Mouse (Mus musculus): ENCODE results near the gene Ints3. TPM values are rescaled to one million over a fixed set of nuclear protein-coding genes. Genes with fewer than 3 reads are reported as not detected.

Ints3 gene
- polyA plus RNA-seq, 1 experiment from 2014 or later: 35.2 TPM

GRCm38 (mm10) chr3:90465081-90465685 lies 31.8 kb upstream of the Ints3 start:
- Histone ChIP-seq H3K4me2 (peak overlapping the region; percentile 83), H3K9me3 (ENCODE audit: control insufficient read depth, low read length) (no peaks in the 10 kb centered on the region), H3K4me1 (replicated peaks; ENCODE audit: control insufficient read depth, insufficient read depth, low read length) (peaks cover 7% of the 10 kb centered on the region), H3K36me3 (ENCODE audit: control insufficient read depth, insufficient read depth, low read length) (no peaks in the 10 kb centered on the region), H3K27me3 (replicated peaks; ENCODE audit: control insufficient read depth, insufficient read depth, low read length) (peaks cover 46% of the 10 kb centered on the region), H3K27ac (ENCODE audit: low read depth, low read length) (no peak overlapping the region), H3K9ac (ENCODE audit: low read depth, low read length) (peak overlapping the region; percentile 41), H3K4me3 (ENCODE audit: low read depth, low read length) (peak overlapping the region; percentile 52)
- DNase-seq (ENCODE audit: low spot score): peak; percentile 60
- 2% methylated on average over 75 of the region's 75 CpGs for WGBS
- ATAC-seq (replicated peaks; ENCODE audit: low FRiP score): 0 out of 2 replicates have a peak, but pooled peaks have one; percentile 30

- peaks cover 7% of the 10 kb centered on the region for H3K4me1 ChIP-seq (replicated peaks; ENCODE audit: control insufficient read depth, insufficient read depth, low read length)
- WGBS: 18% methylated on average over 37 of the region's 37 CpGs
- H3K36me3 ChIP-seq (ENCODE audit: control insufficient read depth, insufficient read depth, low read length): no peaks in the 10 kb centered on the region
- peak overlapping the region; percentile 52 for H3K4me3 ChIP-seq (ENCODE audit: low read depth, low read length)
- no peaks in the 10 kb centered on the region for H3K9me3 ChIP-seq (ENCODE audit: control insufficient read depth, low read length)
- ATAC-seq (replicated peaks; ENCODE audit: low FRiP score) (no peak), DNase-seq (ENCODE audit: low spot score) (no peak)
- no peak overlapping the region for H3K9ac ChIP-seq (ENCODE audit: low read depth, low read length)
- peaks cover 46% of the 10 kb centered on the region for H3K27me3 ChIP-seq (replicated peaks; ENCODE audit: control insufficient read depth, insufficient read depth, low read length)
- no peak overlapping the region for H3K27ac ChIP-seq (ENCODE audit: low read depth, low read length)
- peak overlapping the region; percentile 83 for H3K4me2 ChIP-seq
Observed at GRCm38 (mm10) chr3:90464552-90465080, 31.2 kb upstream of the Ints3 start.

GRCm38 (mm10) chr3:90462579-90462978 lies 29.2 kb upstream of the Ints3 start:
- H3K27ac ChIP-seq (ENCODE audit: low read depth, low read length): no peak overlapping the region
- no peak overlapping the region for H3K4me3 ChIP-seq (ENCODE audit: low read depth, low read length)
- no peak for ATAC-seq (replicated peaks; ENCODE audit: low FRiP score)
- 30% methylated on average over 7 of the region's 7 CpGs for WGBS
- no peaks in the 10 kb centered on the region for H3K36me3 ChIP-seq (ENCODE audit: control insufficient read depth, insufficient read depth, low read length)
- H3K4me2 ChIP-seq: peak overlapping the region; percentile 27
- peaks cover 7% of the 10 kb centered on the region for H3K4me1 ChIP-seq (replicated peaks; ENCODE audit: control insufficient read depth, insufficient read depth, low read length)
- H3K9ac ChIP-seq (ENCODE audit: low read depth, low read length): no peak overlapping the region
- DNase-seq (ENCODE audit: low spot score): no peak
- peaks cover 46% of the 10 kb centered on the region for H3K27me3 ChIP-seq (replicated peaks; ENCODE audit: control insufficient read depth, insufficient read depth, low read length)
- no peaks in the 10 kb centered on the region for H3K9me3 ChIP-seq (ENCODE audit: control insufficient read depth, low read length)

- peaks cover 46% of the 10 kb centered on the region for H3K27me3 ChIP-seq (replicated peaks; ENCODE audit: control insufficient read depth, insufficient read depth, low read length)
- H3K9me3 ChIP-seq (ENCODE audit: control insufficient read depth, low read length): no peaks in the 10 kb centered on the region
- no peak overlapping the region for H3K4me2 ChIP-seq
- no peak overlapping the region for H3K27ac ChIP-seq (ENCODE audit: low read depth, low read length)
- H3K4me1 ChIP-seq (replicated peaks; ENCODE audit: control insufficient read depth, insufficient read depth, low read length): peaks cover 7% of the 10 kb centered on the region
- DNase-seq (ENCODE audit: low spot score) (no peak), ATAC-seq (replicated peaks; ENCODE audit: low FRiP score) (no peak)
- WGBS: 81% methylated on average over 3 of the region's 3 CpGs
- H3K36me3 ChIP-seq (ENCODE audit: control insufficient read depth, insufficient read depth, low read length): no peaks in the 10 kb centered on the region
- H3K9ac ChIP-seq (ENCODE audit: low read depth, low read length): no peak overlapping the region
- H3K4me3 ChIP-seq (ENCODE audit: low read depth, low read length): no peak overlapping the region
Observed at GRCm38 (mm10) chr3:90461935-90462334, 28.5 kb upstream of the Ints3 start.

- no peaks in the 10 kb centered on the region for H3K36me3 ChIP-seq (ENCODE audit: control insufficient read depth, insufficient read depth, low read length)
- no peaks in the 10 kb centered on the region for H3K9me3 ChIP-seq (ENCODE audit: control insufficient read depth, low read length)
- no peak overlapping the region for H3K4me3 ChIP-seq (ENCODE audit: low read depth, low read length)
- H3K4me1 ChIP-seq (replicated peaks; ENCODE audit: control insufficient read depth, insufficient read depth, low read length): peaks cover 6% of the 10 kb centered on the region; the same call in 1 of the 2 replicates
- DNase-seq (ENCODE audit: low spot score) (no peak), ATAC-seq (replicated peaks; ENCODE audit: low FRiP score) (no peak)
- no peak overlapping the region for H3K9ac ChIP-seq (ENCODE audit: low read depth, low read length)
- no peak overlapping the region for H3K4me2 ChIP-seq
- H3K27ac ChIP-seq (ENCODE audit: low read depth, low read length): no peak overlapping the region
- 57% methylated on average over 5 of the region's 5 CpGs for WGBS
- peaks cover 38% of the 10 kb centered on the region for H3K27me3 ChIP-seq (replicated peaks; ENCODE audit: control insufficient read depth, insufficient read depth, low read length)
Observed at GRCm38 (mm10) chr3:90460315-90460714, 26.9 kb upstream of the Ints3 start.

- WGBS: 82% methylated on average over 9 of the region's 9 CpGs
- H3K27me3 ChIP-seq (replicated peaks; ENCODE audit: control insufficient read depth, insufficient read depth, low read length): peaks cover 32% of the 10 kb centered on the region
- no peak for ATAC-seq (replicated peaks; ENCODE audit: low FRiP score)
Observed at GRCm38 (mm10) chr3:90459727-90460126, 26.3 kb upstream of the Ints3 start.

GRCm38 (mm10) chr3:90454931-90455330 lies 21.5 kb upstream of the Ints3 start:
- no peaks in the 10 kb centered on the region; the same call in none of the 2 replicates for H3K27me3 ChIP-seq (replicated peaks; ENCODE audit: control insufficient read depth, insufficient read depth, low read length)
- WGBS: 92% methylated on average over 14 of the region's 14 CpGs
- H3K4me1 ChIP-seq (replicated peaks; ENCODE audit: control insufficient read depth, insufficient read depth, low read length): peaks cover 10% of the 10 kb centered on the region
- H3K9me3 ChIP-seq (ENCODE audit: control insufficient read depth, low read length): no peaks in the 10 kb centered on the region
- no peak overlapping the region for H3K4me3 ChIP-seq (ENCODE audit: low read depth, low read length)
- no peak overlapping the region for H3K9ac ChIP-seq (ENCODE audit: low read depth, low read length)
- DNase-seq (ENCODE audit: low spot score) (no peak), ATAC-seq (replicated peaks; ENCODE audit: low FRiP score) (no peak)
- no peak overlapping the region for H3K4me2 ChIP-seq
- no peak overlapping the region for H3K27ac ChIP-seq (ENCODE audit: low read depth, low read length)
- no peaks in the 10 kb centered on the region for H3K36me3 ChIP-seq (ENCODE audit: control insufficient read depth, insufficient read depth, low read length)

More at GRCm38 (mm10) chr3:90459727-90460126, 26.3 kb upstream of the Ints3 start:
- no peak for DNase-seq (ENCODE audit: low spot score)
- H3K4me3 ChIP-seq (ENCODE audit: low read depth, low read length): no peak overlapping the region
- H3K4me1 ChIP-seq (replicated peaks; ENCODE audit: control insufficient read depth, insufficient read depth, low read length): 0 out of 2 replicates have a peak, but pooled peaks cover 3% of the 10 kb centered on the region
- H3K9me3 ChIP-seq (ENCODE audit: control insufficient read depth, low read length): no peaks in the 10 kb centered on the region
- no peak overlapping the region for H3K27ac ChIP-seq (ENCODE audit: low read depth, low read length)
- no peaks in the 10 kb centered on the region for H3K36me3 ChIP-seq (ENCODE audit: control insufficient read depth, insufficient read depth, low read length)
- no peak overlapping the region for H3K9ac ChIP-seq (ENCODE audit: low read depth, low read length)
- no peak overlapping the region for H3K4me2 ChIP-seq

GRCm38 (mm10) chr3:90451396-90452095 lies 18.1 kb upstream of the Ints3 start:
- Histone ChIP-seq H3K9ac (ENCODE audit: low read depth, low read length) (no peak overlapping the region), H3K4me1 (replicated peaks; ENCODE audit: control insufficient read depth, insufficient read depth, low read length) (peaks cover 19% of the 10 kb centered on the region), H3K9me3 (ENCODE audit: control insufficient read depth, low read length) (no peaks in the 10 kb centered on the region), H3K4me3 (ENCODE audit: low read depth, low read length) (peak overlapping the region; percentile 38), H3K4me2 (peak overlapping the region; percentile 62), H3K36me3 (ENCODE audit: control insufficient read depth, insufficient read depth, low read length) (no peaks in the 10 kb centered on the region), H3K27me3 (replicated peaks; ENCODE audit: control insufficient read depth, insufficient read depth, low read length) (no peaks in the 10 kb centered on the region), H3K27ac (ENCODE audit: low read depth, low read length) (peak overlapping the region; percentile 55; the same call in 1 of the 2 replicates)
- DNase-seq (ENCODE audit: low spot score) (no peak), ATAC-seq (replicated peaks; ENCODE audit: low FRiP score) (peak; percentile 61)
- WGBS: 31% methylated on average over 10 of the region's 10 CpGs

All from liver, embryonic 11.5 days (tissue).